Mouse (Mus musculus): ENCODE data around the gene Rpl23. TPM values are rescaled to one million over a fixed set of nuclear protein-coding genes. Genes with fewer than 3 reads are reported as not detected.

Rpl23 gene
- polyA plus RNA-seq, 1 experiment from 2014 or later: 538 TPM

DNA sequence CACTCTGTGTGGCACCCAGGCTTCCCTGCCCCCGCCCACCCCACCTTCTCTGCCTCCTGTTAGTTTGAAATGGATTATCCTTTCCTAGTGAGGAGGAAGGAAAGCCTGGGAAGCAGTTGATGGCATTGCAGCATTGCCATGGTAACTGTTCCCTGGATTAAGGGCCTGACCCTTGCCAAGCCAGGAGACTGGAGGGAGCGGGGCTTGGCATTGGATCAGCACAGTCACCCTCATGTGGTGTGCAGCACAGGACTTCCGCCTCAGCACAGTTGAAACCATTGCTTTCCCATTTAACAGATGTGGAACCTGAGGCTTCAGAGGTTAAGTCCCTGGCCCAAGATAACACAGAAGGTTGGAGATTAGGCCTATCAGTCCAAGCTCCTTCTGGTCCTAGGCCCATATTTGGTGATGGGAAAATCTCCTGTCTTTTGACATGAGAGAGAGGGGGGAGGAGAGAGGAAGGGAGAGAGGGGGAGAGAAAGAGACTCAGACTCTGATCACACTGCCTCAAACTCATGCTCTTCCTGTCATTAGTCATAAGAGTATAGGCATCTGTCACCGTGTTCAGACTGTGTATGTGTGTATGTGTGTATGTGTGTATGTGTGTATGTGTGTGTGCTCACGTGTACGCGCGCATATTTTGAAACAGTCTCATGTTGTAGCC, 39.3 kb upstream of the Rpl23 start:
- H3K9ac ChIP-seq (ENCODE audit: low read depth, low read length): no peak overlapping the region
- ATAC-seq: no peak
- H3K27me3 ChIP-seq (replicated peaks; ENCODE audit: control insufficient read depth, insufficient read depth, low read length): no peaks in the 10 kb centered on the region
- peaks cover 25% of the 10 kb centered on the region for H3K4me1 ChIP-seq (replicated peaks; ENCODE audit: control insufficient read depth, insufficient read depth, low read length)
- H3K27ac ChIP-seq (ENCODE audit: low read depth, low read length): peak overlapping the region; percentile 77
- no peak for TF ChIP-seq CTCF (IDR thresholded peaks at IDR 0.05; ENCODE audit: low read depth)
- H3K4me2 ChIP-seq (replicated peaks; ENCODE audit: low read depth): no peak overlapping the region
- H3K4me3 ChIP-seq (ENCODE audit: low read depth, low read length): no peak overlapping the region
- H3K36me3 ChIP-seq (ENCODE audit: control insufficient read depth, insufficient read depth): peaks cover 59% of the 10 kb centered on the region
- WGBS: 89% methylated on average over 8 of the region's 8 CpGs
- H3K9me3 ChIP-seq (ENCODE audit: control insufficient read depth): no peaks in the 10 kb centered on the region

DNA sequence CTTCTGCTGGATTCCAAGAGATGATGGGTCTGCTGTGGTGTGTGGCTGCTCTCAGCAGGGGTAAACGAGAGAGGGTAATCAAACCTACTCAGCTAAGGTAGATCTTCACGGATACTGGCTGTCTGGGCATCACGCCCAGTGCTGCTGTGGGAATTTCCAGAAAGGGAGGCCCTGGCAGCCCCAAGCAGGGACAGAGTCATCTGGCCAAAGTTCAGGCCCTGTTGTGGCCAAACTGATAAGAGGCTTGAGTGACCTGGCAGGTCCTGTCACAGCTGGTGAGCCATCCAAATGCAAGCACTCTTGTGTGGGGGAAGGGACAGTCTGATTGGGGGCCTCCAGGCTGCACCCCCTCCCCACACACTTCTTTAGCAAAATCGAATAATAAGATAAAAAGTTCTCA, 38.6 kb upstream of the Rpl23 start:
- 28% methylated on average over 4 of the region's 4 CpGs for WGBS
- H3K4me2 ChIP-seq (replicated peaks; ENCODE audit: low read depth): no peak overlapping the region
- no peaks in the 10 kb centered on the region for H3K9me3 ChIP-seq (ENCODE audit: control insufficient read depth)
- H3K27me3 ChIP-seq (replicated peaks; ENCODE audit: control insufficient read depth, insufficient read depth, low read length): no peaks in the 10 kb centered on the region
- peaks cover 23% of the 10 kb centered on the region for H3K4me1 ChIP-seq (replicated peaks; ENCODE audit: control insufficient read depth, insufficient read depth, low read length)
- no peak overlapping the region for H3K4me3 ChIP-seq (ENCODE audit: low read depth, low read length)
- no peak overlapping the region for H3K9ac ChIP-seq (ENCODE audit: low read depth, low read length)
- no peak for TF ChIP-seq CTCF (IDR thresholded peaks at IDR 0.05; ENCODE audit: low read depth)
- H3K27ac ChIP-seq (ENCODE audit: low read depth, low read length): peak overlapping the region; percentile 77
- peaks cover 58% of the 10 kb centered on the region for H3K36me3 ChIP-seq (ENCODE audit: control insufficient read depth, insufficient read depth)
- ATAC-seq: peak; percentile 82

DNA sequence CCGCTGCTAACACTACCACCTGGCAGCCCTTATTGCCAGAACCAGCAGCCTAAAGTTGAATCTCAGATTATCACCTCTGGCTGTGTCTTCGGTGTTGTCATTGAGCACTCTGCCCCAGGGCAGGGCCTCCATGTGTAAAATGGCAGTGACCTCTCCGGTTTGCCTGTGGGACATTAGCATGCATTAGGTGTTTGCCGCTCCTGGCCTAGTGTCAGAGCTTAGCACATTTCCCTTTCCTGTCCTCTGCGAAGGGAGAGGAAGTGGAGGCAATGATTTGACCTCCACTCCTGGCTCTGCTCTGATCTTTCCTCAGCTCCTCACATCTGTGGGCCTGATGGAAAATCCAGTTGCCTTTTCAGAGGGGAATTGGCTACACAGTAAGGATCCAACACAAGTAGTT, 37.7 kb upstream of the Rpl23 start:
- Histone ChIP-seq H3K27ac (ENCODE audit: low read depth, low read length) (peak overlapping the region; percentile 22), H3K9ac (ENCODE audit: low read depth, low read length) (no peak overlapping the region), H3K4me2 (replicated peaks; ENCODE audit: low read depth) (no peak overlapping the region), H3K27me3 (replicated peaks; ENCODE audit: control insufficient read depth, insufficient read depth, low read length) (no peaks in the 10 kb centered on the region), H3K36me3 (ENCODE audit: control insufficient read depth, insufficient read depth) (peaks cover 58% of the 10 kb centered on the region), H3K9me3 (ENCODE audit: control insufficient read depth) (no peaks in the 10 kb centered on the region), H3K4me3 (ENCODE audit: low read depth, low read length) (no peak overlapping the region), H3K4me1 (replicated peaks; ENCODE audit: control insufficient read depth, insufficient read depth, low read length) (peaks cover 28% of the 10 kb centered on the region)
- 59% methylated on average over 5 of the region's 5 CpGs for WGBS
- TF ChIP-seq CTCF (IDR thresholded peaks at IDR 0.05; ENCODE audit: low read depth): no peak
- ATAC-seq: no peak

DNA sequence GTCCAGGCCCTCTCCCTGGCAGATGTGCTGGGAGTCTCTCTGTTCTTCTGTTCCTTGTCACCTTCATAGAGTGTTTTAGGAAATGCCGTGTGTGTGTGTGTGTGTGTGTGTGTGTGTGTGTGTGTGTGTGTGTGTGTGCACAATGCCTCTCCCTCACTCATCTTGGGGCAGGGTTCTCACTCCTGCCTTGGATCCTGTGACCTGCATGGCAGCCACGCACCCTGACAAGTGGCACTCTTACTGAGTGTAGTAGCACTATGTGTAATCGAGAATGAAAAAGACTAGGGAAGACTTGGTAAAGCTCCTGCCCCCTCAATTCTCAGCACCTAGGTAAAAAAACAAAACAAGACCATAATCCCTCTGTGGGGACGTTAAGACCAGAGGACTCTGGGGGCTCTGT, 36.9 kb upstream of the Rpl23 start:
- H3K27me3 ChIP-seq (replicated peaks; ENCODE audit: control insufficient read depth, insufficient read depth, low read length): no peaks in the 10 kb centered on the region
- ATAC-seq: no peak
- H3K9ac ChIP-seq (ENCODE audit: low read depth, low read length): no peak overlapping the region
- no peak overlapping the region for H3K4me3 ChIP-seq (ENCODE audit: low read depth, low read length)
- peaks cover 32% of the 10 kb centered on the region for H3K4me1 ChIP-seq (replicated peaks; ENCODE audit: control insufficient read depth, insufficient read depth, low read length)
- H3K4me2 ChIP-seq (replicated peaks; ENCODE audit: low read depth): no peak overlapping the region
- H3K27ac ChIP-seq (ENCODE audit: low read depth, low read length): peak overlapping the region; percentile 71; the same call in 1 of the 2 replicates
- 49% methylated on average over 4 of the region's 4 CpGs for WGBS
- no peak for TF ChIP-seq CTCF (IDR thresholded peaks at IDR 0.05; ENCODE audit: low read depth)
- no peaks in the 10 kb centered on the region for H3K9me3 ChIP-seq (ENCODE audit: control insufficient read depth)
- H3K36me3 ChIP-seq (ENCODE audit: control insufficient read depth, insufficient read depth): peaks cover 57% of the 10 kb centered on the region

DNA sequence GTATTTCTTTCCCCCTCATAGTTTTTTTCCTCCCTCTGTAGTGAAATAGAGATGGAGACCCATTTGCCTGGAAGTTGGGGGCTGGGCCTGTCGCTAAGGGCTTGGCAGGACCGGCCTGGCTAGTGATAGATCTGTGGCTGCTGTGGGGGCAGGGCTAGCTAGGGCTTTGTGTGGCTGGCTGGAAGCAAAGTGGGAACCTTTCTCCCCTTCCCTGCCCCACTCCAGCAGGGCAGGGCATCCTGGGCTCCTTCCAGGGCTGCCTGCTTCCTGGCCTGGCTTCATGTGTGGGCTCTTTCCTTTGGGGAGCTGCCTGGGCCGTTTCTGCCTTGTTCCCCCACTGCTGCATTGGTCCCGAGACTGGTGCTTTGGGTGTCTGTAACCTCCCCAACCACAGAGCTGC, 36.3 kb upstream of the Rpl23 start:
- no peaks in the 10 kb centered on the region for H3K27me3 ChIP-seq (replicated peaks; ENCODE audit: control insufficient read depth, insufficient read depth, low read length)
- H3K9me3 ChIP-seq (ENCODE audit: control insufficient read depth): no peaks in the 10 kb centered on the region
- H3K27ac ChIP-seq (ENCODE audit: low read depth, low read length): peak overlapping the region; percentile 71
- H3K4me1 ChIP-seq (replicated peaks; ENCODE audit: control insufficient read depth, insufficient read depth, low read length): peaks cover 37% of the 10 kb centered on the region
- ATAC-seq: no peak
- WGBS: 25% methylated on average over 4 of the region's 4 CpGs
- H3K9ac ChIP-seq (ENCODE audit: low read depth, low read length): no peak overlapping the region; the same call in 1 of the 2 replicates
- peaks cover 57% of the 10 kb centered on the region for H3K36me3 ChIP-seq (ENCODE audit: control insufficient read depth, insufficient read depth)
- no peak overlapping the region for H3K4me3 ChIP-seq (ENCODE audit: low read depth, low read length)
- H3K4me2 ChIP-seq (replicated peaks; ENCODE audit: low read depth): 0 out of 2 replicates have a peak overlapping the region, but pooled peaks have one; percentile 21
- TF ChIP-seq CTCF (IDR thresholded peaks at IDR 0.05; ENCODE audit: low read depth): no peak

DNA sequence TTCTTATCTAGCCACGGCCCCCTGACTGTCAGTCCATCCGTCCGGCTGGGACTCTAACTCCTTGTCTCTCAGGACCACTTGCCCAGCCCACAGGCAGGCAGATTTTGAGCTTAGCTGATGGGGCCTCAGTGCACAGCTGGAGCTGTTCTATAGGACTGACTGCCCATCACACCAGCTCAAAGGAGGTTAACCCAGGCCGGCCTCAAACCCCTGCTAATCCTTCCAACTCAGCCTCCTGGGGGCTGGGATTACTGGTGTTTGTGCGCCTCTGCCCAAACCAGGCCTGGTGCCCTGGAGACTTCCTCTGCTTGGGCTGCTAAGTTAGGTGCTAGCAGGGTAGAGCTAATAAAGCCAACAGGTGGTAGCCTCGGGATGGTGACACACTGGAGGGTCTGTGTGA, 35.8 kb upstream of the Rpl23 start:
- H3K4me1 ChIP-seq (replicated peaks; ENCODE audit: control insufficient read depth, insufficient read depth, low read length): peaks cover 42% of the 10 kb centered on the region
- no peak for ATAC-seq
- H3K9ac ChIP-seq (ENCODE audit: low read depth, low read length): peak overlapping the region; percentile 31; the same call in 1 of the 2 replicates
- no peak overlapping the region for H3K4me3 ChIP-seq (ENCODE audit: low read depth, low read length)
- no peaks in the 10 kb centered on the region for H3K9me3 ChIP-seq (ENCODE audit: control insufficient read depth)
- H3K27me3 ChIP-seq (replicated peaks; ENCODE audit: control insufficient read depth, insufficient read depth, low read length): no peaks in the 10 kb centered on the region
- H3K4me2 ChIP-seq (replicated peaks; ENCODE audit: low read depth): no peak overlapping the region
- H3K36me3 ChIP-seq (ENCODE audit: control insufficient read depth, insufficient read depth): peaks cover 60% of the 10 kb centered on the region
- TF ChIP-seq CTCF (IDR thresholded peaks at IDR 0.05; ENCODE audit: low read depth): no peak
- 56% methylated on average over 6 of the region's 6 CpGs for WGBS
- H3K27ac ChIP-seq (ENCODE audit: low read depth, low read length): peak overlapping the region; percentile 71
